Mouse (Mus musculus) embryonic fibroblast, embryonic 13.5 days (primary cell): Measurements from ENCODE around the gene Ndufv2. TPM values are rescaled to one million over a fixed set of nuclear protein-coding genes. Genes with fewer than 3 reads are reported as not detected.
A peak's percentile ranks its signal among the peaks of the same experiment; 100 is the strongest.
"Not testable (repeated sequence)": the region's sequence is repeated elsewhere in the genome, so short reads cannot be mapped to it uniquely, and the experiment has no call there.

Experiments
- H3K27ac ChIP-seq: 2 replicates; pipeline ENCODE4 v1.5.1; 2012; ENCODE audit warnings: low read length, control low read depth, inconsistent platforms; ENCODE audit not compliant: insufficient read depth
- H3K4me1 ChIP-seq: 2 replicates; pipeline ENCODE4 v1.6.1; 2011; ENCODE audit warnings: low read length; ENCODE audit not compliant: control insufficient read depth, insufficient read depth
- H3K4me3 ChIP-seq: 2 replicates; pipeline ENCODE4 v1.5.1; 2011; ENCODE audit warnings: mild to moderate bottlenecking, control low read depth, low read length; ENCODE audit not compliant: insufficient read depth
- CTCF ChIP-seq: IDR thresholded peaks from 2 replicates; pipeline ENCODE4 v1.5.1; 2011; ENCODE audit warnings: mild to moderate bottlenecking, control low read depth, low read length, moderate library complexity, borderline replicate concordance; ENCODE audit not compliant: insufficient read depth
- POLR2A ChIP-seq: IDR thresholded peaks from 2 replicates; pipeline ENCODE4 v1.6.1; 2011; ENCODE audit warnings: low read depth, mild to moderate bottlenecking, control low read depth, low read length, moderate library complexity
- polyA plus RNA-seq: library from polyadenylated mRNA; stranded (reverse); fragments of >200 nt; gene quantifications from 2 replicates; pipeline ENCODE4 v1.2.4, GENCODE M21; 2011; ENCODE audit warnings: low read depth; ENCODE audit not compliant: missing spikeins, insufficient read length

Gene Ndufv2
- polyA plus RNA-seq, 1 experiment = 199 TPM

DNA sequence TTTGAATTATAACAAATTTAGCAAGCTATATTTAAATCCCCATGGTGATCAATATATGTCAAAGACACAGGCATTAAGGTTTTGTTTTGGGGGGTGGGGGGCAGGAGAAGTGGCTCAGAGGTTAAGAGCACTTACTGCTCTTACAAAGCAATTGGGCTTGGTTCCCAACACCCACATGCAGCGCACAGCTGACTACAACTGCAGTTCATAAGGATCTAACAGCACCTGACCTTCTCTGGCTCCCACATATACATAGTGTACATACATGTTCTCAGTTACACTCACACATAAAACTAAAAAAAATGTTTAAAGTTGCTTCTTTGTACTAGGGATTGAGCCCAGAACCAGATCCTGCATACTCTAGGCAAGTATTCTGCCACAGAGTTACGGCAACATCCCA, 10.0 kb downstream of the Ndufv2 start:
- H3K27ac ChIP-seq = no peak overlapping the region
- TF ChIP-seq CTCF = no peak
- TF ChIP-seq POLR2A = no peak
- no peak overlapping the region for H3K4me3 ChIP-seq
- no peaks in the 10 kb centered on the region for H3K4me1 ChIP-seq

GRCm38 (mm10) chr17:66090251-66090650, 11.1 kb downstream of the Ndufv2 start:
- Histone ChIP-seq H3K4me3 (no peak overlapping the region), H3K27ac (no peak overlapping the region), H3K4me1 (no peaks in the 10 kb centered on the region)
- TF ChIP-seq POLR2A (no peak), CTCF (no peak)

DNA sequence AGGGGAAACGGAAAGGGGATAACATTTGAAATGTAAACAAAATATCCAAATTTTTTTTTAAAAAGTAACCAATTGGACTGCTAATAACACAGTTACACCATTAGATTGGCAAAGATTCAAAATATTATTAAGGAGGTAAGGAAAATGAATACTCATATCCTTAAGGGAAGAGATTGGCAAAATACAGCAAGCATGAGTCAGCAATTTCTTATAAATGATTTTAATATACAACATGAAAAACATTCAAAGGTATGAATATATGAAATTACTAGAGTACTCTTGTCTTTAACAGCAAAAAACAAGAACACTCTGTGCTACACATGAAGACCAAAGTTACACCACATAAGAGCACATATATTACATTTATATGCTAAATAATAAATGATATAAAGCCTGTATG, 16.3 kb downstream of the Ndufv2 start:
- Histone ChIP-seq H3K4me3 (no peak overlapping the region), H3K4me1 (no peaks in the 10 kb centered on the region), H3K27ac (no peak overlapping the region)
- TF ChIP-seq POLR2A (no peak), CTCF (no peak)

DNA sequence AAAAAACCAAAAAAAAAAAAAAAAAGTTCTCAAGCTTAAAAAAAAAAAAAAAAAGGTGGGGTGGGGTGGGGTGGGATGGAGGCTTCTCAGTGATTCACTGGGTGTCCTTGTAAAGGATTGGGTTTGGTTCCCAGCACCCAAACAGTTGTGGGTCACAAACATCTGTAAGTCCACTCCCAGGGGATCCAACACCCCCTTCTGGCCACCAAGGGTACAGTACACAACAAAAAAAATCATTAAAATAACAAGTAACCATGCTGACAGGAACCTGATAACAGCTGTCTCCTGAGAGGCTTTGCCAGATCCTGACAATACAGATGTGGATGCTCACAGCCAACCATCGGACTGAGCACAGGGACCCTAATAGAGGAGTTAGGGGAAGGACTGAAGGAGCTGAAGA, 16.9 kb downstream of the Ndufv2 start:
- Histone ChIP-seq H3K27ac (no peak overlapping the region), H3K4me3 (no peak overlapping the region), H3K4me1 (no peaks in the 10 kb centered on the region)
- no peak for TF ChIP-seq POLR2A
- no peak for TF ChIP-seq CTCF

DNA sequence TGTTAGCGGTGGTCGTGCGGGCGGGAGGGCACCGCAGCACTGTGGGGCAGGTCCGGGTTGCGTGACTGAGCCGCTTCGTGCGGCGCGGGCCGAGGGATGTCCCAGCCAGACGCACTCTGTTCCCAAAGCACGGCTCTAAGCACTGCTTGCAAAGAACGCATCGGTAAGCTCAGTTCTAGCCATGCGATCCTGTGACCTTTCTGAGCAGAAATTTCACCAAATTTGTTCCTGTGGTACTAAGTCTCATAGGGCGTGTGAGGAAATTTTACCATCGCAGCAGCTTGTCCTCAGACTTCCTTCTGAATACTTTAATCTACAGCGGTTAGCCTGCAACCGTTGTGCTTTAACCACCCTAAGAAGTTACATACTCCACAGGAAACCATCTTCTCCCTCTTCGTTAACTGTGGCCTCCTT, 23.9 kb downstream of the Ndufv2 start:
- peak overlapping the region; percentile 90 for H3K4me3 ChIP-seq
- TF ChIP-seq CTCF (no peak), POLR2A (no peak)
- peak overlapping the region; percentile 84 for H3K27ac ChIP-seq
- H3K4me1 ChIP-seq = no peaks in the 10 kb centered on the region; the same call in 1 of the 2 replicates

DNA sequence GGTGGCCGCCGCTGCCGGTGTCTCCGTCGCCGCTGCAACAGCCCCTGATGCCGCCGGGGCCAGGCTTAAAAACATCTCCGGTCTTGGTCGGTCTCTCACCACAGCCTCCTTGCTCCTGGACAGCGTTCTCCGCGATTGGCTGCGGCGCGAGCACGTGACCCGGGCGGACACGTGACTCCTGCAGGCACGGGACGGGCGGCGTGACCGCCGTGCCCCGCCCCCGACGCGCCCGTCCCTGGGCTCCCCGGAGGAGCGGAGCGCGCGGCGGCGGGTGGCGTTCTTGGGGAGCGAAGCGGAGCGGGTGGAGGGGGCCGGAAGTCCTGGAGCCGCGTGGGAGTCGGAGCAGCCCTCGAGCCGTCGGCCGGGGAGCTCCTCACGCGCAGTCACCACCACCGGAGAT, 24.4 kb downstream of the Ndufv2 start, which contains the start of gene Ankrd12:
Gene Ankrd12, minus strand, starts transcription at position 156 of the 400 bp plus-strand sequence.
- Histone ChIP-seq H3K27ac (peak within 1 kb of the TSS; percentile 89), H3K4me1 (no peaks in the 10 kb centered on the region; the same call in 1 of the 2 replicates), H3K4me3 (peak within 1 kb of the TSS; percentile 99)
- TF ChIP-seq POLR2A (peak; percentile 42), CTCF (no peak)

GRCm38 (mm10) chr17:66076174-66076927, 25.0 kb downstream of the Ndufv2 start:
- no peaks in the 10 kb centered on the region; the same call in 1 of the 2 replicates for H3K4me1 ChIP-seq
- peak overlapping the region; percentile 89 for H3K27ac ChIP-seq
- no peak for TF ChIP-seq CTCF
- TF ChIP-seq POLR2A = no peak
- H3K4me3 ChIP-seq = peak overlapping the region; percentile 99

DNA sequence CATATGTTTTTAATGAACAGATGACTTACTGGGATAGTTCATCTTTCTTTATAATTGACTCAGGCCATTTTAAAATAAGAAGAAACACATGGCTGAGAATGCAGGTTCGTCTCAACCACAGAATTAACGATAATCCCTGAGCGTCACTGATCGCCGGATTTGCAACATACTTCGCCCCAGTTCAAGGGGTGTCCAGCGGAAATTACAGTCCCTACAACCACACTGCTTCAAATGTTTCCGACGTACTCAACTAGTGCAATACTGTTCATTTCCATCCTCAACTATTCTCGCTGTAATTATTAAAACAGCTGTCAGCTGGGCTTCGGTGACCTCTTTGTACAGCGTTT, 25.6 kb downstream of the Ndufv2 start:
- Histone ChIP-seq H3K4me1 (no peaks in the 10 kb centered on the region; the same call in 1 of the 2 replicates), H3K27ac (peak overlapping the region; percentile 89)
- TF ChIP-seq CTCF (no peak), POLR2A (no peak)

GRCm38 (mm10) chr17:66073971-66074370, 27.4 kb downstream of the Ndufv2 start:
- Histone ChIP-seq H3K4me3 (no peak overlapping the region), H3K4me1 (no peaks in the 10 kb centered on the region; the same call in 1 of the 2 replicates), H3K27ac (no peak overlapping the region)
- TF ChIP-seq POLR2A (no peak), CTCF (no peak)

More for the DNA sequence above, 25.6 kb downstream of the Ndufv2 start:
- peak overlapping the region; percentile 99 for H3K4me3 ChIP-seq

GRCm38 (mm10) chr17:66069036-66069435, 32.3 kb downstream of the Ndufv2 start:
- not testable (repeated sequence) for H3K27ac ChIP-seq, H3K4me3 ChIP-seq, H3K4me1 ChIP-seq

- no peak overlapping the region for H3K4me3 ChIP-seq
- TF ChIP-seq CTCF = no peak
- H3K4me1 ChIP-seq = no peaks in the 10 kb centered on the region
- H3K27ac ChIP-seq = no peak overlapping the region
Measured at GRCm38 (mm10) chr17:66065115-66065514, 36.2 kb downstream of the Ndufv2 start.
